ENCODE assay signal across 8 mouse cellular contexts in genomic region chr19:18631644-18632219, GRCm38 (mm10). TPM values are rescaled to one million over a fixed set of nuclear protein-coding genes. Genes with fewer than 3 reads are reported as not detected.
DNase-seq lines count a peak whose midpoint lies in the region; ATAC-seq lines count a peak whose summit lies in the region.

Ostf1 (minus strand) TSS chr19:18631823.
Nmrk1 (plus strand) TSS chr19:18631950.

- no peaks in the 10 kb centered on the region for H3K4me1 ChIP-seq in heart, embryonic 10.5 days
- peaks cover 30% of the 10 kb centered on the region for H3K4me1 ChIP-seq in kidney, embryonic 15.5 days

- peak; percentile 98 for ATAC-seq in erythroblast, adult 5-6 weeks (replicated peaks; ENCODE audit: low FRiP score, poor library complexity, severe bottlenecking)
- peak; percentile 98 for ATAC-seq in kidney, embryonic 15.5 days (replicated peaks; ENCODE audit: low FRiP score)
- ATAC-seq in monocyte, adult 5-6 weeks (replicated peaks; ENCODE audit: insufficient number of reproducible peaks, low FRiP score, low TSS enrichment, poor library complexity, severe bottlenecking), result peak; percentile 92

- H3K4me2 ChIP-seq in kidney, embryonic 15.5 days, result peak within 1 kb of the TSS; percentile 70

- H3K9me3 ChIP-seq in heart, embryonic 10.5 days, result no peaks in the 10 kb centered on the region
- no peaks in the 10 kb centered on the region for H3K9me3 ChIP-seq in kidney, embryonic 15.5 days (replicated peaks)

- WGBS in heart, embryonic 10.5 days, result under 1% methylated on average over 51 of the region's 51 CpGs
- WGBS in kidney, embryonic 15.5 days, result under 1% methylated on average over 51 of the region's 51 CpGs

- H3K4me3 ChIP-seq in heart, embryonic 10.5 days, result peak within 1 kb of the TSS; percentile 84
- peak within 1 kb of the TSS; percentile 93 for H3K4me3 ChIP-seq in kidney, embryonic 15.5 days (replicated peaks)

- H3K9ac ChIP-seq in kidney, embryonic 15.5 days, result peak within 1 kb of the TSS; percentile 89

- peak within 1 kb of the TSS; percentile 89 for H3K27ac ChIP-seq in heart, embryonic 10.5 days
- H3K27ac ChIP-seq in kidney, embryonic 15.5 days, result peak within 1 kb of the TSS; percentile 95

- peaks cover 14% of the 10 kb centered on the region for H3K27me3 ChIP-seq in heart, embryonic 10.5 days (ENCODE audit: insufficient read depth, poor library complexity, severe bottlenecking)
- H3K27me3 ChIP-seq in kidney, embryonic 15.5 days, result no peaks in the 10 kb centered on the region

- DNase-seq in B cell, adult 2 months, result peak; percentile 96
- peak; percentile 97 for DNase-seq in brain, adult 2 months (ENCODE audit: low read depth, low spot score)
- DNase-seq in heart, embryonic 10.5 days (ENCODE audit: low spot score), result peak; percentile 97
- peak; percentile 99 for DNase-seq in liver
- peak; percentile 99 for DNase-seq in spleen, postnatal 4 days (ENCODE audit: low spot score in 2 of 2)

- no peaks in the 10 kb centered on the region for H3K36me3 ChIP-seq in heart, embryonic 10.5 days
- H3K36me3 ChIP-seq in kidney, embryonic 15.5 days, result no peaks in the 10 kb centered on the region

RNA-seq across cellular contexts. Expression of gene Ostf1, which starts in this region (rescaled TPM):
- 49.9 and 65.9 TPM in 2 replicates for total RNA-seq in erythroblast, adult 5-6 weeks (2015; ENCODE audit: low replicate concordance)
- total RNA-seq in erythroblast, adult 5-6 weeks (2017; ENCODE audit: low replicate concordance), result 59.0 and 70.4 TPM in 2 replicates
- polyA plus RNA-seq in heart, embryonic 10.5 days (2016; fragmentation: Nextera tagmentation; extraction: Ambion mirVana), result 58.0 and 62.4 TPM in 2 replicates
- polyA plus RNA-seq in kidney, embryonic 15.5 days (2015; fragmentation: Nextera tagmentation; extraction: Ambion mirVana), result 114 TPM in 2 replicates
- 458 to 713 TPM (median 609 TPM) in 3 replicates for total RNA-seq in monocyte, adult 5-6 weeks (2017)

RNA-seq across cellular contexts. Expression of gene Nmrk1, which starts in this region (rescaled TPM):
- total RNA-seq in erythroblast, adult 5-6 weeks (2015; ENCODE audit: low replicate concordance), result 0.63 and 1.7 TPM in 2 replicates
- total RNA-seq in erythroblast, adult 5-6 weeks (2017; ENCODE audit: low replicate concordance), result 1.1 and 1.8 TPM in 2 replicates
- 6.0 and 6.7 TPM in 2 replicates for polyA plus RNA-seq in heart, embryonic 10.5 days (2016; fragmentation: Nextera tagmentation; extraction: Ambion mirVana)
- polyA plus RNA-seq in kidney, embryonic 15.5 days (2015; fragmentation: Nextera tagmentation; extraction: Ambion mirVana), result 24.0 and 24.7 TPM in 2 replicates
- total RNA-seq in monocyte, adult 5-6 weeks (2017), result 7.0 to 19.9 TPM (median 7.7 TPM) in 3 replicates

Comparison
In these comparisons a context has a peak if more than half of its experiments do, and no peak if none do; other contexts are left out.
1. Peak in every context shown above with its lines: DNase-seq, ATAC-seq, H3K4me3 ChIP-seq and H3K27ac ChIP-seq.